Mouse (Mus musculus) CD4-positive helper T cell, adult 2 months (primary cell): Measurements from ENCODE around the gene Ulk4.

Experiments used
- DNase-seq: peaks from one replicate; pipeline ENCODE4 v3.0.0-alpha.2; 2012; ENCODE audit warnings: low read depth, missing footprints, low spot score

Gene Ulk4

GRCm38 (mm10) chr9:121192601-121193370 is 84.2 kb downstream of the Ulk4 start:
- DNase-seq: no peak

GRCm38 (mm10) chr9:121187811-121188210 is 89.2 kb downstream of the Ulk4 start:
- no peak for DNase-seq

- DNase-seq: no peak
These were observed 91.2 kb downstream of the Ulk4 start for GRCm38 (mm10) chr9:121185796-121186195.

GRCm38 (mm10) chr9:121176350-121176749 is 100.6 kb downstream of the Ulk4 start:
- no peak for DNase-seq

- DNase-seq: no peak
These were observed 101.8 kb downstream of the Ulk4 start for GRCm38 (mm10) chr9:121175201-121175600.

GRCm38 (mm10) chr9:121172123-121172522 is 104.9 kb downstream of the Ulk4 start:
- no peak for DNase-seq

GRCm38 (mm10) chr9:121171609-121172008 is 105.4 kb downstream of the Ulk4 start:
- DNase-seq: no peak

- no peak for DNase-seq
These were observed 112.4 kb downstream of the Ulk4 start for GRCm38 (mm10) chr9:121164607-121165006.

- peak; percentile 19 for DNase-seq
These were observed 114.2 kb downstream of the Ulk4 start for GRCm38 (mm10) chr9:121162789-121163188.

- no peak for DNase-seq
These were observed 115.0 kb downstream of the Ulk4 start for GRCm38 (mm10) chr9:121161818-121162565.

- DNase-seq: no peak
These were observed 120.7 kb downstream of the Ulk4 start for GRCm38 (mm10) chr9:121156253-121156831.

- DNase-seq: no peak
These were observed 123.7 kb downstream of the Ulk4 start for GRCm38 (mm10) chr9:121153276-121153675.

GRCm38 (mm10) chr9:121148602-121149001 is 128.4 kb downstream of the Ulk4 start:
- no peak for DNase-seq

GRCm38 (mm10) chr9:121143208-121143607 is 133.8 kb downstream of the Ulk4 start:
- DNase-seq: no peak

- DNase-seq: no peak
These were observed 144.4 kb downstream of the Ulk4 start for GRCm38 (mm10) chr9:121132549-121132948.

GRCm38 (mm10) chr9:121129533-121129932 is 147.5 kb downstream of the Ulk4 start:
- DNase-seq: no peak

- DNase-seq: no peak
These were observed 148.1 kb downstream of the Ulk4 start for GRCm38 (mm10) chr9:121128934-121129333.

GRCm38 (mm10) chr9:121127025-121127424 is 150.0 kb downstream of the Ulk4 start:
- no peak for DNase-seq

- DNase-seq: no peak
These were observed 152.3 kb downstream of the Ulk4 start for GRCm38 (mm10) chr9:121124705-121125104.

GRCm38 (mm10) chr9:121122039-121122438 is 155.0 kb downstream of the Ulk4 start:
- no peak for DNase-seq

- no peak for DNase-seq
These were observed 159.1 kb downstream of the Ulk4 start for GRCm38 (mm10) chr9:121117936-121118335.

- no peak for DNase-seq
These were observed 164.9 kb downstream of the Ulk4 start for GRCm38 (mm10) chr9:121112131-121112530.

- DNase-seq: peak; percentile 27
These were observed 168.9 kb downstream of the Ulk4 start for GRCm38 (mm10) chr9:121108110-121108509.
